Mouse (Mus musculus) midbrain, embryonic 14.5 days (tissue): ENCODE data around the gene Sdhd. TPM values are rescaled to one million over a fixed set of nuclear protein-coding genes. Genes with fewer than 3 reads are reported as not detected.
A peak's percentile ranks its signal among the peaks of the same experiment; 100 is the strongest.
"Not testable (repeated sequence)": the region's sequence is repeated elsewhere in the genome, so short reads cannot be mapped to it uniquely, and the experiment has no call there.

Source experiments
- ATAC-seq: fragments of 200-750 bp; cut with Nextera tagmentation; 2 replicates; pipeline ENCODE4 v1.8.0; 2017; ENCODE audit warnings: moderate number of reproducible peaks, moderate library complexity; ENCODE audit not compliant: low FRiP score, low TSS enrichment
- DNase-seq: peaks from one replicate; pipeline ENCODE4 v3.0.0-alpha.2; 2015
- H3K27ac ChIP-seq: fragments of 300-500 bp; sonication (generic); replicated peaks from 2 replicates; pipeline ENCODE4 v1.5.1; 2014; ENCODE audit warnings: mild to moderate bottlenecking, low read depth, low read length, moderate library complexity
- H3K27me3 ChIP-seq: fragments of 300-500 bp; sonication (generic); 2 replicates; pipeline ENCODE4 v1.6.1; 2014; ENCODE audit warnings: low read length, control low read depth, mixed read lengths; ENCODE audit not compliant: control insufficient read depth, insufficient read depth
- H3K36me3 ChIP-seq: fragments of 300-500 bp; sonication (generic); 2 replicates; pipeline ENCODE4 v1.6.1; 2014; ENCODE audit warnings: low read length, control low read depth; ENCODE audit not compliant: control insufficient read depth, insufficient read depth
- H3K4me1 ChIP-seq: fragments of 300-500 bp; sonication (generic); 2 replicates; pipeline ENCODE4 v1.6.1; 2014; ENCODE audit warnings: mild to moderate bottlenecking, antibody characterized with exemption, low read length, control low read depth; ENCODE audit not compliant: control insufficient read depth, insufficient read depth
- H3K4me2 ChIP-seq: fragments of 300-500 bp; sonication (generic); 2 replicates; pipeline ENCODE4 v1.6.1; 2014; ENCODE audit warnings: mild to moderate bottlenecking, low read length, moderate library complexity
- H3K4me3 ChIP-seq: fragments of 300-500 bp; sonication (generic); replicated peaks from 2 replicates; pipeline ENCODE4 v1.5.1; 2014; ENCODE audit warnings: low read depth, low read length
- H3K9ac ChIP-seq: fragments of 300-500 bp; sonication (generic); replicated peaks from 2 replicates; pipeline ENCODE4 v1.6.1; 2014; ENCODE audit warnings: mild to moderate bottlenecking, low read length, moderate library complexity
- H3K9me3 ChIP-seq: fragments of 300-500 bp; sonication (generic); 2 replicates; pipeline ENCODE4 v1.6.1; 2016; ENCODE audit warnings: low read length, control low read depth, mixed read lengths; ENCODE audit not compliant: control insufficient read depth
- WGBS: fragments of 180-500 bp; shearing (Covaris S2); extraction: QIAGEN DNeasy Blood & Tissue Kit; methylation state at CpG from one replicate; pipeline ENCODE4 v1.1.7; 2014; 5-methylcytosine and 5-hydroxymethylcytosine counted together
- polyA plus RNA-seq: library from polyadenylated mRNA; unstranded; fragments of >200 nt; fragmentation: Nextera tagmentation; extraction: Ambion mirVana; gene quantifications from 2 replicates; pipeline ENCODE4 v1.2.1, GENCODE M21; 2014

Sdhd gene
- polyA plus RNA-seq, result 234 and 235 TPM in 2 replicates

GRCm38 (mm10) chr9:50603189-50603997 lies at the start of gene Sdhd, which contains the start of gene Timm8b:
Gene Sdhd (minus strand): TSS chr9:50603812.
Gene Timm8b (plus strand): TSS chr9:50603910.
- H3K27me3 ChIP-seq, result no peaks in the 10 kb centered on the region
- peak within 1 kb of the TSS; percentile 85 for H3K9ac ChIP-seq
- H3K36me3 ChIP-seq, result peaks cover 48% of the 10 kb centered on the region
- peak within 1 kb of the TSS; percentile 94 for H3K4me2 ChIP-seq
- peak within 1 kb of the TSS; percentile 86 for H3K4me3 ChIP-seq
- DNase-seq (peak; percentile 98), ATAC-seq (peak; percentile 97)
- H3K4me1 ChIP-seq, result peaks cover 23% of the 10 kb centered on the region
- under 1% methylated on average over 48 of the region's 48 CpGs for WGBS
- no peaks in the 10 kb centered on the region for H3K9me3 ChIP-seq
- H3K27ac ChIP-seq, result peak within 1 kb of the TSS; percentile 87

- DNase-seq, result no peak
- H3K9me3 ChIP-seq, result no peaks in the 10 kb centered on the region
- no peak for ATAC-seq
- H3K4me1 ChIP-seq, result no peaks in the 10 kb centered on the region
- H3K4me3 ChIP-seq, result no peak overlapping the region
- H3K9ac ChIP-seq, result no peak overlapping the region
- H3K36me3 ChIP-seq, result peaks cover 94% of the 10 kb centered on the region
- H3K27me3 ChIP-seq, result no peaks in the 10 kb centered on the region
- H3K4me2 ChIP-seq, result no peak overlapping the region
- no peak overlapping the region for H3K27ac ChIP-seq
- 96% methylated on average over 10 of the region's 10 CpGs for WGBS
Measured at GRCm38 (mm10) chr9:50650503-50650902, 46.9 kb upstream of the Sdhd start.

- DNase-seq (no peak), ATAC-seq (no peak)
- Histone ChIP-seq H3K4me3 (no peak overlapping the region), H3K4me1 (no peaks in the 10 kb centered on the region), H3K27me3 (no peaks in the 10 kb centered on the region), H3K27ac (no peak overlapping the region), H3K9me3 (no peaks in the 10 kb centered on the region), H3K9ac (no peak overlapping the region), H3K4me2 (no peak overlapping the region), H3K36me3 (peaks cover 95% of the 10 kb centered on the region)
- 78% methylated on average over 10 of the region's 10 CpGs for WGBS
Measured at GRCm38 (mm10) chr9:50646826-50647370, 43.3 kb upstream of the Sdhd start.

- ATAC-seq, result no peak
- no peak overlapping the region for H3K4me2 ChIP-seq
- no peaks in the 10 kb centered on the region for H3K9me3 ChIP-seq
- H3K9ac ChIP-seq, result no peak overlapping the region
- WGBS, result 94% methylated on average over 11 of the region's 11 CpGs
- peaks cover 53% of the 10 kb centered on the region for H3K36me3 ChIP-seq
- H3K4me3 ChIP-seq, result no peak overlapping the region
- no peak overlapping the region for H3K27ac ChIP-seq
- no peak for DNase-seq
- H3K4me1 ChIP-seq, result no peaks in the 10 kb centered on the region
- no peaks in the 10 kb centered on the region for H3K27me3 ChIP-seq
Measured at GRCm38 (mm10) chr9:50634270-50634669, 30.7 kb upstream of the Sdhd start.

- Histone ChIP-seq H3K4me3 (no peak overlapping the region), H3K9me3 (no peaks in the 10 kb centered on the region), H3K9ac (no peak overlapping the region), H3K27me3 (no peaks in the 10 kb centered on the region), H3K36me3 (peaks cover 43% of the 10 kb centered on the region), H3K27ac (no peak overlapping the region), H3K4me2 (no peak overlapping the region), H3K4me1 (no peaks in the 10 kb centered on the region)
- DNase-seq, result peak; percentile 15
- WGBS, result 56% methylated on average over 2 of the region's 2 CpGs
- ATAC-seq, result no peak
Measured at GRCm38 (mm10) chr9:50633059-50633458, 29.4 kb upstream of the Sdhd start.

- no peaks in the 10 kb centered on the region for H3K27me3 ChIP-seq
- WGBS, result 87% methylated on average over 6 of the region's 6 CpGs
- peaks cover 35% of the 10 kb centered on the region for H3K36me3 ChIP-seq
- ATAC-seq (no peak), DNase-seq (no peak)
- no peak overlapping the region for H3K4me3 ChIP-seq
- H3K4me1 ChIP-seq, result no peaks in the 10 kb centered on the region
- no peak overlapping the region for H3K4me2 ChIP-seq
- no peak overlapping the region for H3K9ac ChIP-seq
- H3K27ac ChIP-seq, result no peak overlapping the region
- H3K9me3 ChIP-seq, result no peaks in the 10 kb centered on the region
Measured at GRCm38 (mm10) chr9:50632016-50632688, 28.5 kb upstream of the Sdhd start.

- not testable (repeated sequence) for H3K9ac ChIP-seq, ATAC-seq, H3K27ac ChIP-seq, H3K4me2 ChIP-seq, H3K9me3 ChIP-seq, DNase-seq, H3K27me3 ChIP-seq, H3K4me1 ChIP-seq, H3K4me3 ChIP-seq
- H3K36me3 ChIP-seq, result peaks cover 24% of the 10 kb centered on the region
- WGBS, result 96% methylated on average over 6 of the region's 8 CpGs
Measured at GRCm38 (mm10) chr9:50630903-50631302, 27.3 kb upstream of the Sdhd start.

GRCm38 (mm10) chr9:50617794-50618330 lies 14.2 kb upstream of the Sdhd start:
- Histone ChIP-seq H3K9ac (no peak overlapping the region), H3K36me3 (peaks cover 24% of the 10 kb centered on the region)
- no peak for ATAC-seq

More at GRCm38 (mm10) chr9:50617794-50618330, 14.2 kb upstream of the Sdhd start:
- 64% methylated on average over 9 of the region's 9 CpGs for WGBS
- no peak for DNase-seq
- Histone ChIP-seq H3K4me3 (peak overlapping the region; percentile 68), H3K4me1 (peaks cover 10% of the 10 kb centered on the region), H3K9me3 (no peaks in the 10 kb centered on the region), H3K27ac (no peak overlapping the region), H3K4me2 (peak overlapping the region; percentile 84), H3K27me3 (no peaks in the 10 kb centered on the region)
